Mouse (Mus musculus): Measurements from ENCODE around the gene Ctnna2. TPM values are rescaled to one million over a fixed set of nuclear protein-coding genes. Genes with fewer than 3 reads are reported as not detected.

The Ctnna2 gene
- polyA plus RNA-seq, 1 experiment from 2014 or later: 52.0 TPM

DNA sequence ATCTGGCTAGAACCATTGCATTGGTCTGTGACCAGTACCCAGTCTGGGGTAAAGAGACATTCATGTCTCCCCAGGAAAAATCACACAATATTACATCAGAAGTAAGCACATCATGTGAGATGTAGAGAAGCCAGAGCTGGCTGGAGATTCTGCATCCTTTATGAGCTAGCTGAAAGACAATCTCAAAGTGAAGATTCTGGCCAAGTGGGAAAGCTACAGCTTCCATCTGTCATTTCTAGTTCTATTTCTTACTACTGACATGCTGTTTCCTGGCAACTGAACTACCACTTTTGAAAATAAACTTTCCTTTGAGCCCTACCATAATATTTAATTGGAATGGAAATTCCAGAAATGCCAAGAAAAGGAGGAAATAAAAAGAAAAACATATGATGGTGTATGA is 285.4 kb downstream of the Ctnna2 start:
- no peaks in the 10 kb centered on the region for H3K9me3 ChIP-seq (ENCODE audit: control insufficient read depth, low read length)
- no peak overlapping the region for H3K4me2 ChIP-seq (replicated peaks; ENCODE audit: low read depth, low read length)
- no peak overlapping the region for H3K9ac ChIP-seq (ENCODE audit: low read depth, low read length)
- no peaks in the 10 kb centered on the region for H3K4me1 ChIP-seq (replicated peaks; ENCODE audit: control insufficient read depth, insufficient read depth, low read length)
- H3K4me3 ChIP-seq (ENCODE audit: low read depth, low read length): no peak overlapping the region
- ATAC-seq (ENCODE audit: low FRiP score) (no peak), DNase-seq (ENCODE audit: low spot score) (no peak)
- H3K36me3 ChIP-seq (ENCODE audit: control insufficient read depth, insufficient read depth, low read length): no peaks in the 10 kb centered on the region
- no peaks in the 10 kb centered on the region for H3K27me3 ChIP-seq (ENCODE audit: control insufficient read depth, insufficient read depth, low read length)
- H3K27ac ChIP-seq (ENCODE audit: low read depth, low read length): no peak overlapping the region

DNA sequence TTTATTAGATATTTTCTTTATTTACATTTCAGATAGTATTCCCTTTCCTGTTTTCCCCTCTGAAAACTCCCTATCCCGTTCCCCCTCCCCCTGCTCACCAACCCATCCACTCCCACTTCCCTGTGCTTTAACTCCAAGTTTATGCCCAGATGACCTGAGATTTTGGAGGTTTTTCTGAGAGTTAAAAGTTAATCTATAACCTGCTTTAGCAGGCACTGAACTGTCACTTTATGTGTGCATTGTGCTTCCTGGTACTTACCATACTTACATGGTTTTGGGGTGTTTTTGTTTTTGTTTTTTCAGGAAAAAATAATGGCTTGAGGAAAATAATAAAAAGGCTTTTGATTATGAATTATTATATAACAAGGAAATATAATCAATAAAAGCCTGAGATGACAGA is 292.3 kb downstream of the Ctnna2 start:
- Histone ChIP-seq H3K36me3 (ENCODE audit: control insufficient read depth, insufficient read depth, low read length) (no peaks in the 10 kb centered on the region), H3K27ac (ENCODE audit: low read depth, low read length) (no peak overlapping the region), H3K27me3 (ENCODE audit: control insufficient read depth, insufficient read depth, low read length) (no peaks in the 10 kb centered on the region), H3K4me2 (replicated peaks; ENCODE audit: low read depth, low read length) (no peak overlapping the region), H3K9ac (ENCODE audit: low read depth, low read length) (no peak overlapping the region), H3K9me3 (ENCODE audit: control insufficient read depth, low read length) (no peaks in the 10 kb centered on the region), H3K4me3 (ENCODE audit: low read depth, low read length) (no peak overlapping the region), H3K4me1 (replicated peaks; ENCODE audit: control insufficient read depth, insufficient read depth, low read length) (no peaks in the 10 kb centered on the region)
- WGBS: 76% methylated on average over 1 of the region's 1 CpGs
- DNase-seq (ENCODE audit: low spot score): no peak
- no peak for ATAC-seq (ENCODE audit: low FRiP score)

DNA sequence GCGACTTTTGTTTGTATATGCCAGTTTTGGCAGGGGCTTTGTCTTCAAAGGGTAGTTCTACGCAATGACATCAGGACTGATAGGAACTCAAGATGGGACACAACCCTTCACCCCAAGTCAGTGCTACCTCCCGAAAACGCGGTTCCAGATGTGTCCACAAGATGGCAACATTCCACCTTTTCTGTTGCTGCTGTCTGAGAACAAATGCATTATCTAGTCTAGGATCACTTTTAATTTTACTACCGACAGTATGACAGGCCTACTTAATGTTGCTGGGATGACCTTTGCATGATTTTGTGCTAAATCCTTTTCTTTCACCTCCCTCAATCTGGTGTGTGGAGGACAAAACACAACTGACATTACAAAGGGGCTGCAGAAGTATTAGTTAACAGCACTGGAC is 329.4 kb downstream of the Ctnna2 start:
- H3K4me3 ChIP-seq (ENCODE audit: low read depth, low read length): no peak overlapping the region
- H3K27me3 ChIP-seq (ENCODE audit: control insufficient read depth, insufficient read depth, low read length): no peaks in the 10 kb centered on the region
- no peak overlapping the region for H3K27ac ChIP-seq (ENCODE audit: low read depth, low read length)
- H3K4me1 ChIP-seq (replicated peaks; ENCODE audit: control insufficient read depth, insufficient read depth, low read length): no peaks in the 10 kb centered on the region
- no peak overlapping the region for H3K4me2 ChIP-seq (replicated peaks; ENCODE audit: low read depth, low read length)
- peak; percentile 58; the same call in 1 of the 2 replicates for ATAC-seq (ENCODE audit: low FRiP score)
- H3K36me3 ChIP-seq (ENCODE audit: control insufficient read depth, insufficient read depth, low read length): no peaks in the 10 kb centered on the region
- H3K9ac ChIP-seq (ENCODE audit: low read depth, low read length): no peak overlapping the region
- WGBS: 16% methylated on average over 6 of the region's 6 CpGs
- H3K9me3 ChIP-seq (ENCODE audit: control insufficient read depth, low read length): no peaks in the 10 kb centered on the region
- peak; percentile 76 for DNase-seq (ENCODE audit: low spot score)

DNA sequence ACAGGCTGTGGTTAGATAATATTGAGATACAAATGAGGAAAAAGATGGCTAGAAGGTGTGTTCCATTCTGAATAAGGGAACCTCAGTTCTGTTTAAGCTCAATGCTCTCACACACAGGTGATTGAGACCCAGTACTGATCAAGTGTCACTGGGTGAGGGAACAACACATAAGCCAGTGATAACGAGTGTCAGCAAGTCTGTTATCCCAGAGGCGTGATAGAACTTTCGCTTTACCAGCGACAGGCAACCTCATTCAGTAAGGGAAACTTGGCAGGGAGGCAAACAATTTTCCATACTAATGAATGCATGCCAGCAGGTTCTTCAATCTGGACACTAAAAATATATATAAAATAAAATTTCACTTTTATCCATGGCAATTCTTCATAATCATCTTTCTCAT is 334.9 kb downstream of the Ctnna2 start:
- no peaks in the 10 kb centered on the region for H3K9me3 ChIP-seq (ENCODE audit: control insufficient read depth, low read length)
- H3K27ac ChIP-seq (ENCODE audit: low read depth, low read length): no peak overlapping the region
- no peak overlapping the region for H3K9ac ChIP-seq (ENCODE audit: low read depth, low read length)
- DNase-seq (ENCODE audit: low spot score): no peak
- H3K36me3 ChIP-seq (ENCODE audit: control insufficient read depth, insufficient read depth, low read length): no peaks in the 10 kb centered on the region
- H3K4me1 ChIP-seq (replicated peaks; ENCODE audit: control insufficient read depth, insufficient read depth, low read length): no peaks in the 10 kb centered on the region
- H3K27me3 ChIP-seq (ENCODE audit: control insufficient read depth, insufficient read depth, low read length): no peaks in the 10 kb centered on the region
- WGBS: 85% methylated on average over 4 of the region's 4 CpGs
- H3K4me3 ChIP-seq (ENCODE audit: low read depth, low read length): no peak overlapping the region
- H3K4me2 ChIP-seq (replicated peaks; ENCODE audit: low read depth, low read length): no peak overlapping the region
- ATAC-seq (ENCODE audit: low FRiP score): no peak

DNA sequence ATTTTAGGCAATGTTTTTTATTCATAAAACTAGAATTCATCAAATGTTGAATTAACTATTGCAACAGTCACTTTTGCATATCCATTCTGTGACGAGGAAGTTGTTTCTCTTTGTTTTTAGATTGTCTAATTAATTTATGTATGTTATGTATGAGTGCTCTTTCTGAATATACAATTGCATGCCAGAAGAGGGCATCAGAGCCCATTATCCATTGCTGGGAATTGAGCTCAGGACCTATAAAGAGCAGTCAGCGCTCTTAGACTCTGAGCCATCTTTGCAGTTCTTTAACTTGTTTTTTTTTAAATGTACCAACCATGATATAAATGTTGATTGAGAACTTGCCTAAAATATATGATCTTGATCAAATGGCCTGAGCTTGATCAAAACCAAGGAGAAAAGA is 340.7 kb downstream of the Ctnna2 start:
- DNase-seq (ENCODE audit: low spot score): no peak
- 89% methylated on average over 2 of the region's 2 CpGs for WGBS

DNA sequence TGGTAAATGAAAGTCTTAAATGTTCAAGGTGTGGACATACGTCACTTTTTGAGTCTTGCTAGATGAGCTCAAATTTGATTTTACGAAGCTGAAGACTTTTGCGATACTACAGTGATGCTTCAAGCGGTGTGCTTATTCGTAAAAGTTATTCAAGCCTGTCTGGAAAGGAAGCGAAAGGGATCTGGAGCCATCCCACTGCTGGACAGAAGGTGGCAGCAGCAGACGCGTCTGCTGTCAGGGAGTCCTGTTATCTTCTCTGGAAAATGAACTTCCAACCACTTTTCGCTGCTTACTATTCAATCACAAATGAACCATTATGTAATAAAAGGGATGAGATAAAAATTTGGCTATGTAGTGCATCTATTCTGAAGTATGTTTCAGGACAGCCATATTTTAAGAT is 345.5 kb downstream of the Ctnna2 start:
- DNase-seq (ENCODE audit: low spot score) (peak; percentile 76), ATAC-seq (ENCODE audit: low FRiP score) (peak; percentile 35; the same call in 1 of the 2 replicates)
- no peaks in the 10 kb centered on the region for H3K36me3 ChIP-seq (ENCODE audit: control insufficient read depth, insufficient read depth, low read length)
- H3K9ac ChIP-seq (ENCODE audit: low read depth, low read length): no peak overlapping the region
- H3K9me3 ChIP-seq (ENCODE audit: control insufficient read depth, low read length): no peaks in the 10 kb centered on the region
- H3K4me1 ChIP-seq (replicated peaks; ENCODE audit: control insufficient read depth, insufficient read depth, low read length): no peaks in the 10 kb centered on the region
- 33% methylated on average over 9 of the region's 9 CpGs for WGBS
- no peak overlapping the region for H3K4me3 ChIP-seq (ENCODE audit: low read depth, low read length)
- no peaks in the 10 kb centered on the region for H3K27me3 ChIP-seq (ENCODE audit: control insufficient read depth, insufficient read depth, low read length)
- H3K4me2 ChIP-seq (replicated peaks; ENCODE audit: low read depth, low read length): no peak overlapping the region
- no peak overlapping the region for H3K27ac ChIP-seq (ENCODE audit: low read depth, low read length)

More for the DNA sequence above, 340.7 kb downstream of the Ctnna2 start:
- ATAC-seq (ENCODE audit: low FRiP score): no peak
- Histone ChIP-seq H3K9ac (ENCODE audit: low read depth, low read length) (no peak overlapping the region), H3K9me3 (ENCODE audit: control insufficient read depth, low read length) (no peaks in the 10 kb centered on the region), H3K27ac (ENCODE audit: low read depth, low read length) (no peak overlapping the region), H3K36me3 (ENCODE audit: control insufficient read depth, insufficient read depth, low read length) (no peaks in the 10 kb centered on the region), H3K4me3 (ENCODE audit: low read depth, low read length) (no peak overlapping the region), H3K4me1 (replicated peaks; ENCODE audit: control insufficient read depth, insufficient read depth, low read length) (no peaks in the 10 kb centered on the region), H3K4me2 (replicated peaks; ENCODE audit: low read depth, low read length) (no peak overlapping the region), H3K27me3 (ENCODE audit: control insufficient read depth, insufficient read depth, low read length) (no peaks in the 10 kb centered on the region)

DNA sequence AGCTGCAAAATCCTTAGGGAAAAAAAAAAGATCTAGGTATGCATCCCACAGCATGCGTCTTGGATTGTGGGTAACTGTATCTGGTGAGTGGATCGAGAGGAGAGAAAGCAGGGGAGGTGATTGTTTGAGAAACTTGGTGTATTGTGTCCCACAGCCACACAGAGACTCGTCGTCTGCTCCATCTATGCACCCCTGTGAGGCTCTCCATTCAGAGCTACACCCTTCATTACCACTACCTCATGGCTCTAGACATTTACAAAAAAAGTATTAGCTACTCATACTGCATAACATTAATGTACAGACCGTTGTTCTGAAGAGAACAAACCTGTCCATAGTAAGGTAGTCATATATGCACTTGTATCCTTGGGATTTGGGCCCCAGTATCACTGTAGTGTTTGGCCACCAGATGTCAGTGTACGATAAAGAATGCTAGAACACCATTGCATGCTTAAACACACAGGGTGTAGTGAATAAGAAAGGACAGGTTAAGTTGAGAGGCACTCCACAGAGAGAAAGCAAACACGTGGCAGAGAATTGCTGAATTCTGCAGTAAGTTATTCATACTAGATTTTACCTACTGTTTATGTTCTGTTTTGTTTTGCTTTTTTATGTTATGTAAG is 350.8 kb downstream of the Ctnna2 start:
- H3K9ac ChIP-seq (ENCODE audit: low read depth, low read length): no peak overlapping the region
- peak; percentile 53; the same call in 1 of the 2 replicates for ATAC-seq (ENCODE audit: low FRiP score)
- H3K27ac ChIP-seq (ENCODE audit: low read depth, low read length): no peak overlapping the region
- H3K4me3 ChIP-seq (ENCODE audit: low read depth, low read length): no peak overlapping the region
- H3K4me1 ChIP-seq (replicated peaks; ENCODE audit: control insufficient read depth, insufficient read depth, low read length): no peaks in the 10 kb centered on the region
- peak; percentile 52 for DNase-seq (ENCODE audit: low spot score)
- 48% methylated on average over 7 of the region's 7 CpGs for WGBS
- no peaks in the 10 kb centered on the region for H3K36me3 ChIP-seq (ENCODE audit: control insufficient read depth, insufficient read depth, low read length)
- no peaks in the 10 kb centered on the region for H3K27me3 ChIP-seq (ENCODE audit: control insufficient read depth, insufficient read depth, low read length)
- no peak overlapping the region for H3K4me2 ChIP-seq (replicated peaks; ENCODE audit: low read depth, low read length)
- H3K9me3 ChIP-seq (ENCODE audit: control insufficient read depth, low read length): no peaks in the 10 kb centered on the region

DNA sequence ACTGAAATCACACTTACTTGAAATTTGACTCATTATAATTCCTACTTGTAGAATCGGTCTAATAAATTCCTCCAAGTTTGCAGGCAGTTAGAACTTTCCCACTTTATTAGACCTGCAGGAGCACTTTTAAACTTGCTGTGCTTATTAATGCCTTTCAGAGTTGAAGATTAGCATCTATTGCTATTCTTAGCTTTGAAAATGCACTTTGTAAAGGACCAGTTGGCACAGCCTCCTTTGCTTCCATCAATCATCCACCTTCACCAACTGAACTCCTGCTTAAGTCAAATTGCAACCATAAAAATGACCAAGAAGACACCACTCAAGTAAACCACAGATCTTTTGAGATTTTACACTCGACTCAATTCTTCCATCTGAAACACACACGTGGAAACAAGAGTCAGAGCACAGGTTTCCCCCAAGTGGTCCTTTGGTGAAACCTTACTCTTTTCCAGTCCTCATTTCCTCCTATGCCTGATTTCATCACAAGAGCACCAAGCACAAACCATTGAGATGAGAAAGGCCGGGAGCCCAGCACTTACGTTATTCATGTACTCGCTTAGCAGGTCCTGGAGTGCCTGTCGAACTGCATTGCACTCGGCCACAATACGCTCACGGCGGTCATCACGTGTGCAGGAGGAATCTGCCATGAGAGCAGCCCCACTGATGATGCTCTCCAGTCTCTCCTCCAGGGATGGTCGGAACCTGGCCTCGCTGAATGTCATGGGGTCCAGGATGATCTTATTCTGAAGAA is 374.7 kb downstream of the Ctnna2 start:
- no peak for DNase-seq (ENCODE audit: low spot score)
- Histone ChIP-seq H3K27ac (ENCODE audit: low read depth, low read length) (no peak overlapping the region), H3K9me3 (ENCODE audit: control insufficient read depth, low read length) (no peaks in the 10 kb centered on the region), H3K4me1 (replicated peaks; ENCODE audit: control insufficient read depth, insufficient read depth, low read length) (no peaks in the 10 kb centered on the region), H3K36me3 (ENCODE audit: control insufficient read depth, insufficient read depth, low read length) (no peaks in the 10 kb centered on the region), H3K4me3 (ENCODE audit: low read depth, low read length) (no peak overlapping the region), H3K4me2 (replicated peaks; ENCODE audit: low read depth, low read length) (no peak overlapping the region), H3K9ac (ENCODE audit: low read depth, low read length) (no peak overlapping the region), H3K27me3 (ENCODE audit: control insufficient read depth, insufficient read depth, low read length) (no peaks in the 10 kb centered on the region)
- ATAC-seq (ENCODE audit: low FRiP score): no peak
- WGBS: 93% methylated on average over 14 of the region's 14 CpGs

DNA sequence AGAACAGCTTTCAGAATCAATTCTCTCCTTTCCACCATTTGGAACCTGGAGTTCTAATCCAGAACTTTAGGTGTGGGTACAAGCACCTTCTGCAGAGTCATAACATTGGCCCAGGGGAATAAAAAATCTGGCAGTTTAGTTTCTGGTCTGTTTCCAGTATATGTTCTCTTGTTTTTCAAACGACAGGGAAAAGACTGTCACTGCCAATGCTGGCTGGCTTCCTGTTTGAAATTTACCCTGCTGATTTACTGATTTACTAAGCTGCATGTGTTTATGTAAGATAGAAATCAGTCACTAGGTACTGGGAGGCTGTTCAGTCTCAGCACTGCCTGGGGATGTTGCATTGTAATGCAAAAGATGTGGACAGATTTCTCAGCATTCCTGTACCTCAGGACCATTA is 375.6 kb downstream of the Ctnna2 start:
- ATAC-seq (ENCODE audit: low FRiP score) (no peak), DNase-seq (ENCODE audit: low spot score) (no peak)
- no peaks in the 10 kb centered on the region for H3K36me3 ChIP-seq (ENCODE audit: control insufficient read depth, insufficient read depth, low read length)
- no peak overlapping the region for H3K9ac ChIP-seq (ENCODE audit: low read depth, low read length)
- H3K27me3 ChIP-seq (ENCODE audit: control insufficient read depth, insufficient read depth, low read length): no peaks in the 10 kb centered on the region
- H3K4me1 ChIP-seq (replicated peaks; ENCODE audit: control insufficient read depth, insufficient read depth, low read length): no peaks in the 10 kb centered on the region
- no peaks in the 10 kb centered on the region for H3K9me3 ChIP-seq (ENCODE audit: control insufficient read depth, low read length)
- H3K4me2 ChIP-seq (replicated peaks; ENCODE audit: low read depth, low read length): no peak overlapping the region
- H3K27ac ChIP-seq (ENCODE audit: low read depth, low read length): no peak overlapping the region
- no peak overlapping the region for H3K4me3 ChIP-seq (ENCODE audit: low read depth, low read length)
- WGBS: 50% methylated on average over 1 of the region's 1 CpGs
